Mouse (Mus musculus) spleen, postnatal 4 days (tissue): Measurements from ENCODE around the gene 1700017B05Rik.
"Not testable (repeated sequence)": the region's sequence is repeated elsewhere in the genome, so short reads cannot be mapped to it uniquely, and the experiment has no call there.

Experiments
- DNase-seq, 2 experiments: peaks; one replicate each; pipeline ENCODE4 v3.0.0; 2022; ENCODE audit warnings: low spot score in 2 of 2

The 1700017B05Rik gene

GRCm38 (mm10) chr9:57220356-57220755 lies 42.1 kb downstream of the 1700017B05Rik start:
- DNase-seq, result peak in 1 of 2 experiments; percentile 33

DNA sequence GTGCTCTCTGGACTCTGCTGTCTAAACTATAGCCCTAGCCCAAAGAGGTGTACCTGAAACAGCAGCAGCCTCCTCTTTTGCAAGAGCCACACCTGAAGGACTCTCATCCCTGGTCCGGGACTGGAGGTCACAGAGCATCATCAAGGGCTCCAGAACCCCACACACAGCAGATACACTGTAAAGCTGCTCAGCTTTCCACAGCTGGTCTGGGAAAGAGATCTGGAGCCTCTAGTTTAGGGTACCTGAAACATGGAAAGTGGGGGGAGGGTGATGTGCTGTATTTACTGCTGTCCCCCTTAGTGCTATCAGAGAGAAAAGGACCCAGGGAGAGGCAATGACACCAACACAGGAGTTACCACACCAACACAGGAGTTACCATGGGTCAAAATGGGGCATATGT lies 42.9 kb downstream of the 1700017B05Rik start:
- DNase-seq, result no peak

DNA sequence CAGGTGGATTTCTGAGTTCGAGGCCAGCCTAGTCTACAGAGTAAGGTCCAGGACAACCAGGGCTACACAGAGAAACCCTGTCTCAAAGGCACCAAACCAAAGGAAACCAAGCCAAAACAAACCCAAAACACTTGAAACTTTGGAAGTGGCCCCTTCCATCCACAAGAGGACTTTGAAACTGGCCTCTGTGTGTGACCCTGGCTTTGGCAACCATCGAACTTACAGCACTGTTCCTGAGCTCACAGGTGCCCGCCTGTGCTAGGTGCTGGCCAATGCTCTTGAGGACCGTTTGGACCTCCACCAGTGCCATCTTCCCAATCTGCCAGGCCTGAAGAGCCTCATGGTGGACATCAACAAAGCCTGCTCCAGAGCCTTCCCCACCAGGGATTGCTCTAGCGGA lies 43.6 kb downstream of the 1700017B05Rik start:
- no peak for DNase-seq

DNA sequence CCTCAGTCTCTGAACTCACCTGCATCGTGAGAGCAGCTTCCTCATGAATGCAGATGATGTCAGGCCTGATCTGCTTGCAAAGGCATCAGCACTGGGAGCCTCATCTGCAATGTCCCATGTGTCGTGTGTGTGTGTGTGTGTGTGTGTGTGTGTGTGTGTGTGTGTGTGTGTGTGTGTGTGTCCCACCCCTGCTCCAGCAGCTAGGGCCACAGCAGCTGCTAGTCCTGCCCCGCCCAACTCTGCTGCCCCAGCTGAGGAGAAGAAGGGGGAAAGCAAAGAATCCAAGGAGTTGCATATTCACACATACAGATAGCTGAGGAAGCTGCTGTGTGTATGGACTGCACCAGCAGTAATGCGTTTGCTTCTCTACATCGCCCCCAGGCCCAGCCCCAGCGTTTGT lies 45.2 kb downstream of the 1700017B05Rik start:
- no peak for DNase-seq

GRCm38 (mm10) chr9:57214500-57214899 lies 47.9 kb downstream of the 1700017B05Rik start:
- DNase-seq, result no peak

GRCm38 (mm10) chr9:57212448-57213222 lies 49.8 kb downstream of the 1700017B05Rik start:
- DNase-seq, result no peak

DNA sequence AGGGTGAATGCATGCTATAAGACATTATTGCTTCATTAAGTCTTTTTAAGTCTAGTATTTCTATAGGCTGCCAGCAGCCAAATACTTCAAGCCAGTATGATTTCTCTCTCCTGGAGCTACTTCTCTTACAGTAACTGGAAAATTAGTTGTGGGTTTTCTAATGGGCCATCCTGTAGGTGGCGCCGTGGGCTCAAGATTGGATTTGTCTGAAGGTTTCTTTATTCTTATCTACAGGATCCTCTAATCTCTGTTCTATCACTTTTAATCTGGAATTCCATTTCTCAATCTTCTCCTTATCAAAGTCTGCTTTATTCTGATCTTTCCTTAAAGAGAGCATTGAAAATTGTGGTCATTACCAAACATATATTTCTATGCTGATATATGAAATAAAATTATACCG lies 53.1 kb downstream of the 1700017B05Rik start:
- no peak for DNase-seq

GRCm38 (mm10) chr9:57206896-57207295 lies 55.5 kb downstream of the 1700017B05Rik start:
- no peak for DNase-seq

DNA sequence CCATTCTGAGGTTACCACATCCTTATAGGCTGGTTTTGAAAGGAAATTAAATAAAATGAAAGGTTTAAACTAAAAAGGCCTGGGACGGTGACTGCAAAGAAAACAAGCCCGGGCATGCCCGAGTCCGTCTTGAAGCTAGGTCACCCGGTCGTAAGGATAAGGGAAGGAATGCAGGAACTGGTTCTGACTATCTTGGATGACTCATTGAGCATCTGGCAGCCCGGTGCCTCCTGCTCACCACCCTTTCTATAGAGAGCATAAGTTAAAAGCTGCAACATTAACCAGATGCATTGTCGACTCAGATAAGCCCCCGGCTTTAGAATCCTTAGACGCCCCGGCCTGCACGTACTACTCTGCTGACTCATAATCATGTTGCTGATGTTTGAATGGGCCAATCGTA lies 58.8 kb downstream of the 1700017B05Rik start:
- DNase-seq, result not testable (repeated sequence)
